Mouse (Mus musculus): ENCODE data around the gene Cers2. TPM values are rescaled to one million over a fixed set of nuclear protein-coding genes. Genes with fewer than 3 reads are reported as not detected.

Cers2 gene
- total RNA-seq (2023), result 101 TPM

GRCm38 (mm10) chr3:95314486-95315093, at the start of gene Cers2:
TSS of gene Cers2 (plus strand) at chr3:95314791.

GRCm38 (mm10) chr3:95281216-95282126, 33.1 kb upstream of the Cers2 start, which contains the start of the genes Mindy1 and Prune1:
TSS of gene Mindy1 (plus strand) at chr3:95281345.
TSS of gene Prune1 (minus strand) at chr3:95282076.

GRCm38 (mm10) chr3:95307100-95307499, 7.5 kb upstream of the Cers2 start, which contains the start of gene Anxa9:
TSS of gene Anxa9 (minus strand) at chr3:95307176.

GRCm38 (mm10) chr3:95356701-95357449, 42.3 kb downstream of the Cers2 start, which contains the start of gene Setdb1:
TSS of gene Setdb1 (minus strand) at chr3:95357202.

Other genes starting within 250 kb of the Cers2 start
- 51.7 TPM for gene Pip5k1a, start 207.9 kb upstream of the Cers2 start, total RNA-seq (2023)
- gene Vps72, start 203.8 kb upstream of the Cers2 start, total RNA-seq (2023), result 52.3 TPM
- 1.4 TPM for gene Tmod4, start 190.3 kb upstream of the Cers2 start, total RNA-seq (2023)
- 86.1 TPM for gene Scnm1, start 180.8 kb upstream of the Cers2 start, total RNA-seq (2023)
- gene Lysmd1, start 180.7 kb upstream of the Cers2 start, total RNA-seq (2023), result 9.2 TPM
- gene Tnfaip8l2, start 172.4 kb upstream of the Cers2 start, total RNA-seq (2023), result 86.6 TPM
- 2.3 TPM for gene Sema6c, start 154.3 kb upstream of the Cers2 start, total RNA-seq (2023)
- gene Gabpb2, start 96.9 kb upstream of the Cers2 start, total RNA-seq (2023), result 71.0 TPM
- gene Cdc42se1, start 86.1 kb upstream of the Cers2 start, total RNA-seq (2023), result 203 TPM
- 4.5 TPM for gene Mllt11, start 82.6 kb upstream of the Cers2 start, total RNA-seq (2023)
- 0.29 TPM for gene Gm128, start 73.2 kb upstream of the Cers2 start, total RNA-seq (2023)
- not detected for gene Bnipl, start 63.6 kb upstream of the Cers2 start, total RNA-seq (2023)
- 16.7 TPM for gene Mindy1, start 33.4 kb upstream of the Cers2 start, total RNA-seq (2023)
- 5.7 TPM for gene Prune1, start 32.7 kb upstream of the Cers2 start, total RNA-seq (2023)
- 0.29 TPM for gene Anxa9, start 7.6 kb upstream of the Cers2 start, total RNA-seq (2023)
- 30.0 TPM for gene Setdb1, start 42.4 kb downstream of the Cers2 start, total RNA-seq (2023)
- not detected for gene 4930558C23Rik, start 88.0 kb downstream of the Cers2 start, total RNA-seq (2023)
- 95.5 TPM for gene Arnt, start 119.6 kb downstream of the Cers2 start, total RNA-seq (2023)
- 0.62 TPM for gene Ctsk, start 184.5 kb downstream of the Cers2 start, total RNA-seq (2023)
- 119 TPM for gene Ctss, start 212.0 kb downstream of the Cers2 start, total RNA-seq (2023)
- not detected for gene Hormad1, start 244.9 kb downstream of the Cers2 start, total RNA-seq (2023)